Comparison of ENCODE assay signal across 14 mouse cellular contexts in the genomic region with DNA sequence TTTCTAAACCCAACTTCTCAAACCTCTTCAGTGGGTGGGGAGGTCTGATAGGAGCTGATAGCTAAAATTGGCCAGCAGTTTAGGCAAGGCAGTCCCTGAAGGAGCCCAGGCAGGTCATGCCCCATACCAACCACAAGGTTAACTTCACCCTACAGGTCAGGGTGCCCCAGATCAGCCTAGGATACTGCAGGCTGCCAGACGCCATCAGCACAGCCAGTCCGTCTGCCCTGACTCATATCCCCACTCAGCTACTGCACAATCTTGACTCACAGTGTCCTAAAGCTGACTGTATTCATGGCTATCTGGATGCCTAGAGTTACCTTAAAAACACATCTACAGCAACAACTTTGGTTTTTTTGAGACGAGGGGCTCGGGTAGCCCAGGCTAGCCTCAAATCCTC. TPM values are rescaled to one million over a fixed set of nuclear protein-coding genes. Genes with fewer than 3 reads are reported as not detected.
DNase-seq lines count a peak whose midpoint lies in the region; ATAC-seq and TF ChIP-seq lines count a peak whose summit lies in the region.
"Had no signal": no experiment of that assay in that cellular context is flagged by ENCODE, and none has a peak within 500 bp of the region (broad histone marks: within the 10 kb centered on the region; RNA-seq: fewer than 3 reads in every experiment).

No protein-coding gene starts in this region.

- ATAC-seq in intestine, embryonic 15.5 days: 0 out of 2 replicates have a peak, but pooled peaks have one; percentile 39
- ATAC-seq in intestine, postnatal 0 days: no peak

- DNase-seq in adrenal gland, postnatal 14 days: peak; percentile 55
- DNase-seq in adrenal gland, postnatal 4 days (ENCODE audit: low spot score in 2 of 2): no peak
- peak; percentile 65 for DNase-seq in 3T3-L1 (ENCODE audit: low read depth, low spot score)
- peak; percentile 94 for DNase-seq in fibroblast of lung, adult 2 months (ENCODE audit: low read depth)
- no peak for DNase-seq in right cerebral cortex, postnatal 4 days
- DNase-seq in retina, postnatal 1 day: no peak
- DNase-seq: B cell, adult 2 months; cerebellum, adult 9-11 months; heart, adult 11 months; lung, postnatal 14 days had no signal

- no peak for TF ChIP-seq CTCF in intestine, postnatal 0 days (IDR thresholded peaks at IDR 0.05; ENCODE audit: low read depth)

- H3K9ac ChIP-seq in intestine, embryonic 15.5 days: no peak overlapping the region
- H3K9ac ChIP-seq in intestine, postnatal 0 days (ENCODE audit: low read depth, low read length): no peak overlapping the region
- H3K9ac ChIP-seq: limb, embryonic 12.5 days; liver, embryonic 14.5 days had no signal

- H3K9me3 ChIP-seq in intestine, embryonic 15.5 days: no peaks in the 10 kb centered on the region
- H3K9me3 ChIP-seq in intestine, postnatal 0 days (ENCODE audit: control insufficient read depth): no peaks in the 10 kb centered on the region
- H3K9me3 ChIP-seq: limb, embryonic 12.5 days had no signal

- H3K27ac ChIP-seq in intestine, embryonic 15.5 days: 0 out of 2 replicates have a peak overlapping the region, but pooled peaks have one; percentile 17
- H3K27ac ChIP-seq in intestine, postnatal 0 days (ENCODE audit: low read depth, low read length): no peak overlapping the region
- H3K27ac ChIP-seq: limb, embryonic 12.5 days; liver, embryonic 14.5 days had no signal

- H3K4me1 ChIP-seq in intestine, embryonic 15.5 days (replicated peaks): 0 out of 2 replicates have a peak, but pooled peaks cover 3% of the 10 kb centered on the region
- 0 out of 2 replicates have a peak, but pooled peaks cover under 1% of the 10 kb centered on the region for H3K4me1 ChIP-seq in intestine, postnatal 0 days (replicated peaks; ENCODE audit: control insufficient read depth, insufficient read depth, low read length)
- H3K4me1 ChIP-seq: limb, embryonic 12.5 days had no signal

- 78% methylated on average over 4 of the region's 4 CpGs for WGBS in intestine, embryonic 15.5 days
- 61% methylated on average over 4 of the region's 4 CpGs for WGBS in intestine, postnatal 0 days

- no peak overlapping the region for H3K4me2 ChIP-seq in intestine, embryonic 15.5 days (replicated peaks)
- no peak overlapping the region for H3K4me2 ChIP-seq in intestine, postnatal 0 days (replicated peaks; ENCODE audit: low read depth)
- H3K4me2 ChIP-seq: limb, embryonic 12.5 days had no signal

- H3K27me3 ChIP-seq in intestine, embryonic 15.5 days (replicated peaks): no peaks in the 10 kb centered on the region
- no peaks in the 10 kb centered on the region for H3K27me3 ChIP-seq in intestine, postnatal 0 days (replicated peaks; ENCODE audit: control insufficient read depth, insufficient read depth, low read length)
- H3K27me3 ChIP-seq: limb, embryonic 12.5 days had no signal

- H3K4me3 ChIP-seq in intestine, embryonic 15.5 days (replicated peaks): no peak overlapping the region
- no peak overlapping the region for H3K4me3 ChIP-seq in intestine, postnatal 0 days (ENCODE audit: low read depth, low read length)
- H3K4me3 ChIP-seq: limb, embryonic 12.5 days had no signal

- no peaks in the 10 kb centered on the region for H3K36me3 ChIP-seq in intestine, embryonic 15.5 days
- no peaks in the 10 kb centered on the region for H3K36me3 ChIP-seq in intestine, postnatal 0 days (ENCODE audit: control insufficient read depth, insufficient read depth)
- H3K36me3 ChIP-seq: limb, embryonic 12.5 days had no signal

RNA-seq across cellular contexts. Expression of a gene that starts 10.2 kb away (rescaled TPM):
- 27.6 and 35.4 TPM in 2 replicates for total RNA-seq in adrenal gland, postnatal 14 days (2021)
- 10 to 100 TPM; 62.1 to 69.5 TPM for total RNA-seq in adrenal gland, postnatal 4 days (2021)
- 5.1 and 5.7 TPM in 2 replicates for polyA plus RNA-seq in intestine, embryonic 15.5 days (2015; fragmentation: Nextera tagmentation; extraction: Ambion mirVana)
- polyA plus RNA-seq in intestine, postnatal 0 days (2015; fragmentation: Nextera tagmentation; extraction: Ambion mirVana): 2.5 and 3.4 TPM in 2 replicates

RNA-seq across cellular contexts. Expression of a gene that starts 20.3 kb away (rescaled TPM):
- total RNA-seq in adrenal gland, postnatal 14 days (2021): 33.4 and 35.7 TPM in 2 replicates
- total RNA-seq in adrenal gland, postnatal 4 days (2021): 10 to 100 TPM; 37.2 to 41.4 TPM
- 37.6 and 39.6 TPM in 2 replicates for polyA plus RNA-seq in intestine, embryonic 15.5 days (2015; fragmentation: Nextera tagmentation; extraction: Ambion mirVana)
- polyA plus RNA-seq in intestine, postnatal 0 days (2015; fragmentation: Nextera tagmentation; extraction: Ambion mirVana): 11.7 and 12.1 TPM in 2 replicates

Comparison
In these comparisons a context has a peak if more than half of its experiments do, and no peak if none do; other contexts are left out.
1. DNase-seq: peak in adrenal gland, postnatal 14 days (single experiment), 3T3-L1 (single experiment) and fibroblast of lung, adult 2 months (single experiment); none in adrenal gland, postnatal 4 days (0 of 2), right cerebral cortex, postnatal 4 days (single experiment) and retina, postnatal 1 day (single experiment).